Mouse (Mus musculus): ENCODE data around the gene Ppm1h. TPM values are rescaled to one million over a fixed set of nuclear protein-coding genes. Genes with fewer than 3 reads are reported as not detected.
A peak's percentile ranks its signal among the peaks of the same experiment; 100 is the strongest.

Ppm1h gene
- total and polyA plus RNA-seq, 2 experiments from 2014 or later = 4.9 to 6.1 TPM

- TF ChIP-seq CTCF (IDR thresholded peaks at IDR 0.05; ENCODE audit: low read depth) (no peak), EP300 (IDR thresholded peaks at IDR 0.05; ENCODE audit: low read depth) (no peak)
- no peaks in the 10 kb centered on the region for H3K9me3 ChIP-seq (replicated peaks; ENCODE audit: control insufficient read depth, low read length)
- H3K27me3 ChIP-seq (ENCODE audit: control insufficient read depth, insufficient read depth, low read length) = no peaks in the 10 kb centered on the region
- no peak overlapping the region for H3K4me2 ChIP-seq (ENCODE audit: low read depth, low read length)
- H3K36me3 ChIP-seq (replicated peaks; ENCODE audit: control insufficient read depth, insufficient read depth, low read length) = peaks cover 49% of the 10 kb centered on the region
- no peak overlapping the region for H3K4me3 ChIP-seq (ENCODE audit: low read depth, low read length)
- H3K27ac ChIP-seq (ENCODE audit: low read depth) = no peak overlapping the region
- DNase-seq (ENCODE audit: low spot score) (no peak), ATAC-seq (ENCODE audit: insufficient read depth, low read depth) (no peak)
- 80% methylated on average over 17 of the region's 17 CpGs for WGBS
- H3K4me1 ChIP-seq (ENCODE audit: control insufficient read depth, insufficient read depth) = peaks cover 8% of the 10 kb centered on the region; the same call in 1 of the 2 replicates
- H3K9ac ChIP-seq (replicated peaks; ENCODE audit: low read depth, low read length) = no peak overlapping the region
Measured at GRCm38 (mm10) chr10:122994402-122995107, 316.0 kb downstream of the Ppm1h start.

MicroRNA genes within 50 kb of the gene (microRNA counts, 519-probe panel; counts per million panel counts)
- microRNA mmu-let-7i = 9,063 counts per million, percentile 97 among the panel's probes with 10 or more counts

Small RNAs within 50 kb of the gene (microRNA-seq; reads per million reads assigned to microRNA genes)
- gene Mir6412 = not detected
- not detected for gene Mir8104
- gene Mirlet7i = 61,318 reads per million, percentile 99 among the genes with 10 or more reads in this experiment

Other genes starting within 250 kb of the Ppm1h start
- 0.08 and 1.3 TPM in 2 replicates for gene Avpr1a, start 230.3 kb upstream of the Ppm1h start, total RNA-seq (2014; rRNA removed; ENCODE audit: low replicate concordance)
- 0.12 and 0.16 TPM in 2 replicates for gene Avpr1a, start 230.3 kb upstream of the Ppm1h start, polyA plus RNA-seq (2015; fragmentation: Nextera tagmentation; extraction: Ambion mirVana)